Mouse (Mus musculus): ENCODE data around the gene Tfap2a. TPM values are rescaled to one million over a fixed set of nuclear protein-coding genes. Genes with fewer than 3 reads are reported as not detected.

Tfap2a gene
- polyA plus RNA-seq (2015; fragmentation: Nextera tagmentation; extraction: Ambion mirVana): 0.32 and 0.33 TPM in 2 replicates

GRCm38 (mm10) chr13:40738196-40738880 lies at the start of gene Tfap2a:
Tfap2a (minus strand) TSS chr13:40738376.
- Histone ChIP-seq H3K4me3 (no peak within 1 kb of the TSS), H3K4me2 (replicated peaks) (no peak within 1 kb of the TSS), H3K4me1 (peaks cover 18% of the 10 kb centered on the region), H3K9ac (replicated peaks) (no peak within 1 kb of the TSS), H3K27ac (replicated peaks) (no peak within 1 kb of the TSS), H3K36me3 (no peaks in the 10 kb centered on the region), H3K27me3 (peaks cover 98% of the 10 kb centered on the region), H3K9me3 (no peaks in the 10 kb centered on the region)
- ATAC-seq (replicated peaks): peak; percentile 15; the same call in 1 of the 2 replicates
- WGBS: 1% methylated on average over 27 of the region's 30 CpGs

GRCm38 (mm10) chr13:40784202-40784771 lies 46.1 kb upstream of the Tfap2a start:
- 0 out of 2 replicates have a peak, but pooled peaks have one; percentile 46 for ATAC-seq (replicated peaks)
- H3K9ac ChIP-seq (replicated peaks): no peak overlapping the region
- no peaks in the 10 kb centered on the region for H3K36me3 ChIP-seq
- H3K4me2 ChIP-seq (replicated peaks): no peak overlapping the region
- no peaks in the 10 kb centered on the region for H3K9me3 ChIP-seq
- H3K4me3 ChIP-seq: no peak overlapping the region
- no peak overlapping the region for H3K27ac ChIP-seq (replicated peaks)
- WGBS: 49% methylated on average over 8 of the region's 8 CpGs
- H3K4me1 ChIP-seq: no peaks in the 10 kb centered on the region
- no peaks in the 10 kb centered on the region for H3K27me3 ChIP-seq

GRCm38 (mm10) chr13:40757995-40758394 lies 19.8 kb upstream of the Tfap2a start:
- H3K9ac ChIP-seq (replicated peaks): no peak overlapping the region
- H3K4me1 ChIP-seq: no peaks in the 10 kb centered on the region
- no peak overlapping the region for H3K4me2 ChIP-seq (replicated peaks)
- H3K9me3 ChIP-seq: no peaks in the 10 kb centered on the region
- no peak for ATAC-seq (replicated peaks)
- H3K27me3 ChIP-seq: no peaks in the 10 kb centered on the region
- no peaks in the 10 kb centered on the region for H3K36me3 ChIP-seq
- no peak overlapping the region for H3K4me3 ChIP-seq
- no peak overlapping the region for H3K27ac ChIP-seq (replicated peaks)

- Histone ChIP-seq H3K36me3 (no peaks in the 10 kb centered on the region), H3K9ac (replicated peaks) (no peak overlapping the region), H3K27ac (replicated peaks) (no peak overlapping the region), H3K4me3 (no peak overlapping the region), H3K4me2 (replicated peaks) (no peak overlapping the region), H3K27me3 (no peaks in the 10 kb centered on the region), H3K9me3 (no peaks in the 10 kb centered on the region), H3K4me1 (no peaks in the 10 kb centered on the region)
- no peak for ATAC-seq (replicated peaks)
- 68% methylated on average over 7 of the region's 7 CpGs for WGBS
Measured at GRCm38 (mm10) chr13:40756356-40756755, 18.2 kb upstream of the Tfap2a start.

- Histone ChIP-seq H3K36me3 (no peaks in the 10 kb centered on the region), H3K27ac (replicated peaks) (no peak overlapping the region), H3K9me3 (no peaks in the 10 kb centered on the region), H3K4me2 (replicated peaks) (no peak overlapping the region), H3K4me1 (no peaks in the 10 kb centered on the region), H3K4me3 (no peak overlapping the region), H3K9ac (replicated peaks) (no peak overlapping the region), H3K27me3 (peaks cover 7% of the 10 kb centered on the region; the same call in 1 of the 2 replicates)
- WGBS: 97% methylated on average over 10 of the region's 10 CpGs
- no peak for ATAC-seq (replicated peaks)
Measured at GRCm38 (mm10) chr13:40754091-40754490, 15.9 kb upstream of the Tfap2a start.

GRCm38 (mm10) chr13:40751889-40752288 lies 13.7 kb upstream of the Tfap2a start:
- peaks cover 22% of the 10 kb centered on the region for H3K27me3 ChIP-seq
- no peaks in the 10 kb centered on the region for H3K9me3 ChIP-seq
- H3K27ac ChIP-seq (replicated peaks): no peak overlapping the region
- H3K36me3 ChIP-seq: no peaks in the 10 kb centered on the region
- WGBS: 86% methylated on average over 10 of the region's 10 CpGs
- no peak overlapping the region for H3K9ac ChIP-seq (replicated peaks)
- no peak overlapping the region for H3K4me3 ChIP-seq
- H3K4me2 ChIP-seq (replicated peaks): no peak overlapping the region
- no peaks in the 10 kb centered on the region for H3K4me1 ChIP-seq
- no peak for ATAC-seq (replicated peaks)

- Histone ChIP-seq H3K27ac (replicated peaks) (no peak overlapping the region), H3K4me1 (peaks cover 4% of the 10 kb centered on the region), H3K9ac (replicated peaks) (no peak overlapping the region), H3K36me3 (no peaks in the 10 kb centered on the region), H3K4me3 (no peak overlapping the region), H3K9me3 (peaks cover 5% of the 10 kb centered on the region; the same call in 1 of the 2 replicates), H3K4me2 (replicated peaks) (no peak overlapping the region), H3K27me3 (peaks cover 43% of the 10 kb centered on the region)
- WGBS: 71% methylated on average over 9 of the region's 9 CpGs
- ATAC-seq (replicated peaks): no peak
Measured at GRCm38 (mm10) chr13:40749603-40749905, 11.4 kb upstream of the Tfap2a start.

- Histone ChIP-seq H3K4me1 (peaks cover 6% of the 10 kb centered on the region), H3K27me3 (peaks cover 49% of the 10 kb centered on the region), H3K4me2 (replicated peaks) (no peak overlapping the region), H3K4me3 (no peak overlapping the region), H3K27ac (replicated peaks) (no peak overlapping the region), H3K36me3 (no peaks in the 10 kb centered on the region), H3K9ac (replicated peaks) (no peak overlapping the region), H3K9me3 (peaks cover 5% of the 10 kb centered on the region; the same call in 1 of the 2 replicates)
- peak; percentile 43; the same call in 1 of the 2 replicates for ATAC-seq (replicated peaks)
- 16% methylated on average over 18 of the region's 19 CpGs for WGBS
Measured at GRCm38 (mm10) chr13:40748785-40749602, 10.8 kb upstream of the Tfap2a start.

- ATAC-seq (replicated peaks): no peak
- Histone ChIP-seq H3K9ac (replicated peaks) (no peak overlapping the region), H3K27me3 (peaks cover 88% of the 10 kb centered on the region), H3K4me1 (peaks cover 6% of the 10 kb centered on the region), H3K36me3 (no peaks in the 10 kb centered on the region), H3K27ac (replicated peaks) (no peak overlapping the region), H3K9me3 (peaks cover 5% of the 10 kb centered on the region; the same call in 1 of the 2 replicates), H3K4me2 (replicated peaks) (0 out of 2 replicates have a peak overlapping the region, but pooled peaks have one; percentile 10), H3K4me3 (no peak overlapping the region)
- WGBS: under 1% methylated on average over 19 of the region's 19 CpGs
Measured at GRCm38 (mm10) chr13:40744111-40744805, 6.1 kb upstream of the Tfap2a start.

GRCm38 (mm10) chr13:40743221-40743620 lies 5.0 kb upstream of the Tfap2a start:
- Histone ChIP-seq H3K27ac (replicated peaks) (no peak overlapping the region), H3K4me2 (replicated peaks) (no peak overlapping the region), H3K27me3 (peaks cover 91% of the 10 kb centered on the region), H3K9me3 (peaks cover 5% of the 10 kb centered on the region; the same call in 1 of the 2 replicates), H3K9ac (replicated peaks) (no peak overlapping the region), H3K36me3 (no peaks in the 10 kb centered on the region), H3K4me1 (peaks cover 7% of the 10 kb centered on the region), H3K4me3 (no peak overlapping the region)
- no peak for ATAC-seq (replicated peaks)
- WGBS: 8% methylated on average over 4 of the region's 4 CpGs

- Histone ChIP-seq H3K9me3 (peaks cover 5% of the 10 kb centered on the region; the same call in 1 of the 2 replicates), H3K27me3 (peaks cover 97% of the 10 kb centered on the region), H3K4me2 (replicated peaks) (no peak overlapping the region), H3K36me3 (no peaks in the 10 kb centered on the region), H3K4me3 (no peak overlapping the region), H3K9ac (replicated peaks) (no peak overlapping the region), H3K27ac (replicated peaks) (no peak overlapping the region), H3K4me1 (peaks cover 11% of the 10 kb centered on the region)
- 2% methylated on average over 25 of the region's 25 CpGs for WGBS
- no peak for ATAC-seq (replicated peaks)
Measured at GRCm38 (mm10) chr13:40741841-40742550, 3.8 kb upstream of the Tfap2a start.
